ENCODE assay signal across 8 mouse cellular contexts in genomic region chr10:36506033-36506726, GRCm38 (mm10). TPM values are rescaled to one million over a fixed set of nuclear protein-coding genes. Genes with fewer than 3 reads are reported as not detected.
DNase-seq lines count a peak whose midpoint lies in the region; ATAC-seq and TF ChIP-seq lines count a peak whose summit lies in the region.

No protein-coding gene starts in this region.

- ATAC-seq in heart, postnatal 0 days (ENCODE audit: insufficient read depth, low read depth) = peak; percentile 36; the same call in 1 of the 2 replicates
- ATAC-seq in liver, embryonic 15.5 days (ENCODE audit: insufficient read depth) = no peak
- ATAC-seq in stomach, embryonic 15.5 days (ENCODE audit: insufficient read depth, low FRiP score, low read depth) = no peak
- ATAC-seq in granulocyte monocyte progenitor cell, adult 5-6 weeks (replicated peaks; ENCODE audit: poor library complexity, severe bottlenecking) = no peak

- no peaks in the 10 kb centered on the region for H3K9me3 ChIP-seq in heart, postnatal 0 days (replicated peaks; ENCODE audit: control insufficient read depth, low read length)
- no peaks in the 10 kb centered on the region for H3K9me3 ChIP-seq in liver, embryonic 15.5 days (replicated peaks)
- H3K9me3 ChIP-seq in stomach, embryonic 15.5 days = no peaks in the 10 kb centered on the region

- H3K9ac ChIP-seq in heart, postnatal 0 days (replicated peaks; ENCODE audit: low read depth, low read length) = no peak overlapping the region
- H3K9ac ChIP-seq in liver, embryonic 15.5 days = no peak overlapping the region
- H3K9ac ChIP-seq in stomach, embryonic 15.5 days = no peak overlapping the region

- peaks cover 43% of the 10 kb centered on the region for H3K27me3 ChIP-seq in heart, postnatal 0 days (ENCODE audit: control insufficient read depth, insufficient read depth, low read length)
- peaks cover 39% of the 10 kb centered on the region for H3K27me3 ChIP-seq in liver, embryonic 15.5 days
- H3K27me3 ChIP-seq in stomach, embryonic 15.5 days (replicated peaks) = peaks cover 21% of the 10 kb centered on the region

- no peak overlapping the region for H3K27ac ChIP-seq in heart, postnatal 0 days (ENCODE audit: low read depth)
- no peak overlapping the region for H3K27ac ChIP-seq in liver, embryonic 15.5 days (replicated peaks)
- H3K27ac ChIP-seq in stomach, embryonic 15.5 days = no peak overlapping the region

- DNase-seq in layer of hippocampus, postnatal 25 days (ENCODE audit: extremely low spot score in 1 of 2, low spot score in 1 of 2) = peak; percentile 5 to 15
- DNase-seq in layer of hippocampus, adult 11-12 months (ENCODE audit: low spot score) = no peak
- DNase-seq in cerebellum, postnatal 4 days (ENCODE audit: low spot score in 2 of 2) = peak; percentile 31 to 41
- DNase-seq in heart, postnatal 0 days (ENCODE audit: low spot score) = no peak
- no peak for DNase-seq in testis, postnatal 10 days (ENCODE audit: low spot score)

- TF ChIP-seq EP300 in heart, postnatal 0 days (IDR thresholded peaks at IDR 0.05; ENCODE audit: low read depth) = no peak

- 0 out of 2 replicates have a peak, but pooled peaks have one; percentile 12 for TF ChIP-seq CTCF in heart, postnatal 0 days (IDR thresholded peaks at IDR 0.05; ENCODE audit: low read depth)

- no peaks in the 10 kb centered on the region for H3K36me3 ChIP-seq in heart, postnatal 0 days (replicated peaks; ENCODE audit: control insufficient read depth, insufficient read depth, low read length)
- H3K36me3 ChIP-seq in liver, embryonic 15.5 days (replicated peaks) = no peaks in the 10 kb centered on the region
- no peaks in the 10 kb centered on the region for H3K36me3 ChIP-seq in stomach, embryonic 15.5 days

- peaks cover 7% of the 10 kb centered on the region; the same call in 1 of the 2 replicates for H3K4me1 ChIP-seq in heart, postnatal 0 days (ENCODE audit: control insufficient read depth, insufficient read depth)
- H3K4me1 ChIP-seq in liver, embryonic 15.5 days (replicated peaks) = no peaks in the 10 kb centered on the region
- H3K4me1 ChIP-seq in stomach, embryonic 15.5 days = peaks cover 14% of the 10 kb centered on the region

- peak overlapping the region; percentile 99 for H3K4me2 ChIP-seq in heart, postnatal 0 days (ENCODE audit: low read depth, low read length)
- peak overlapping the region; percentile 54 for H3K4me2 ChIP-seq in liver, embryonic 15.5 days
- peak overlapping the region; percentile 97 for H3K4me2 ChIP-seq in stomach, embryonic 15.5 days

- WGBS in heart, postnatal 0 days = 11% methylated on average over 13 of the region's 13 CpGs
- 11% methylated on average over 13 of the region's 13 CpGs for WGBS in liver, embryonic 15.5 days (ENCODE audit: insufficient replicate concordance)
- WGBS in stomach, embryonic 15.5 days = 12% methylated on average over 13 of the region's 13 CpGs

- peak overlapping the region; percentile 66 for H3K4me3 ChIP-seq in heart, postnatal 0 days (ENCODE audit: low read depth, low read length)
- H3K4me3 ChIP-seq in liver, embryonic 15.5 days (replicated peaks) = peak overlapping the region; percentile 34; the same call in 1 of the 2 replicates
- peak overlapping the region; percentile 51 for H3K4me3 ChIP-seq in stomach, embryonic 15.5 days (replicated peaks)

RNA-seq across cellular contexts. Expression of gene Hs3st5, which starts 0.4 kb away (rescaled TPM):
- total RNA-seq in layer of hippocampus, postnatal 25 days (2021) = 1 to 10 TPM; 1.6 to 1.9 TPM
- total RNA-seq in heart, postnatal 0 days (2014; rRNA removed; ENCODE audit: low replicate concordance) = 0.23 TPM in 1 of 2 replicates, not detected in the other
- 0.25 and 0.29 TPM in 2 replicates for polyA plus RNA-seq in heart, postnatal 0 days (2015; fragmentation: Nextera tagmentation; extraction: Ambion mirVana)
- polyA plus RNA-seq in liver, embryonic 15.5 days (2015; fragmentation: Nextera tagmentation; extraction: Ambion mirVana) = 0.03 TPM in 1 of 2 replicates, not detected in the other
- polyA plus RNA-seq in stomach, embryonic 15.5 days (2015; fragmentation: Nextera tagmentation; extraction: Ambion mirVana) = 1.6 and 1.7 TPM in 2 replicates
- total RNA-seq in granulocyte monocyte progenitor cell, adult 5-6 weeks (2014; fragmentation: Nextera tagmentation) = not detected in 2 replicates
- not detected in 2 replicates for total RNA-seq in granulocyte monocyte progenitor cell, adult 5-6 weeks (2017)

Comparison
In these comparisons a context has a peak if more than half of its experiments do, and no peak if none do; other contexts are left out.
1. DNase-seq: peak in layer of hippocampus, postnatal 25 days (2 of 2) and cerebellum, postnatal 4 days (2 of 2); none in layer of hippocampus, adult 11-12 months (single experiment), heart, postnatal 0 days (single experiment) and testis, postnatal 10 days (single experiment).
2. Peak in every context shown above with its lines, with median percentiles within 50 percentile points of each other: H3K4me2 ChIP-seq and H3K4me3 ChIP-seq.